Mouse (Mus musculus): ENCODE data around the gene Zfp64. TPM values are rescaled to one million over a fixed set of nuclear protein-coding genes. Genes with fewer than 3 reads are reported as not detected.

Zfp64 gene
- polyA plus RNA-seq, 1 experiment from 2014 or later: 53.4 TPM

DNA sequence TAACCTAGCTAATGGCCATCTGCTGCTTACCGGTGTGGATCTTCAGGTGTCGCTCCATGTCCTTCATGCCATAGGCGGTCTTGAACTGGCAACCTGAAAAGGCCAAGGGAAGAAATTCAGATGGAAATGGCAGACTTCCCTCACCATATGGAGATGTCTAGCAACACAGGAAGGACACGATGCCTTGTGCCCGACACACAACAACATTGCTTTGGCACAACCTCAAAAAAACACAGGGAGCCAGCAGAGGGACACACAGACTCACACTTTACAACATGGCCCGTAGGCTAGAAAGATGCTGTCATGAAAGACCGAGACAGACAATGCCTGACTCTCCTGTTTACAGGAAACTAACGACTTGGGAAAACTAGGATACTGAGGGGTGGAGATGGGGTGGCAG, 15.4 kb downstream of the Zfp64 start:
- peaks cover 88% of the 10 kb centered on the region for H3K36me3 ChIP-seq
- 93% methylated on average over 8 of the region's 8 CpGs for WGBS
- no peaks in the 10 kb centered on the region for H3K4me1 ChIP-seq
- H3K27me3 ChIP-seq: no peaks in the 10 kb centered on the region
- H3K9me3 ChIP-seq: no peaks in the 10 kb centered on the region
- H3K9ac ChIP-seq: no peak overlapping the region
- H3K4me3 ChIP-seq: no peak overlapping the region
- ATAC-seq (ENCODE audit: low FRiP score, low read depth): no peak
- no peak overlapping the region for H3K27ac ChIP-seq
- H3K4me2 ChIP-seq (replicated peaks): no peak overlapping the region

DNA sequence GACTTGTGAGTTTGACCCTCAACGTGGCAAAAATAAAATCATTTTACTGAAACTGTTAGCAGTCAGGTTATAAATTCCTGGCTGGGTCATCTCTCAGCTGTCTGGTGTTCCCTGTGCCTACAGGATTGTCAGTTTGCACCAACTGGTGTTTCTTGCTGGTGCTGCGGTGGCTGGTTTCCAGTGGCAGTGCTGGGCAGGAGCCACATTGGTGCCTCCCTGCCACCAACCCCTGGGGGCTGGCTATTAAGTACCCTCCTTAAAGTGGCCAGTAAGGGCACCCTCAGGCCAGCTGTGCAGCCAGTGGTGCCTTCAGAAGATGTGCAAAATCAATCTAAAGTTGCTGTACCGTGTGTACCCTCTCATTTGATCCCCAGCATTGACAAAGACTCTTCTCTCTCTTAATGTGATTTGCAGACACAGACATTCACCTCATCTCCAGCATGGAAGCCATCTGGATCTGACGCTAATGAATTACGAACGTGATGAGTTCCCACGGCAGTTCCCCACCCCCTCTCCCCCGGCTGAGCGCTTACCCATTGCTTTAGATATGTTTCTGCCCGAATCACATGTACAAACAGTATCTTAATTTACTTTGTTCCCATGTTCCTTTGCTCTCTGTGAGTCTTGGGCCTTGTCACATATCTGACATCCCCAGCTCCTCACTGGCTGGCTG, 16.0 kb downstream of the Zfp64 start:
- Histone ChIP-seq H3K4me1 (no peaks in the 10 kb centered on the region), H3K27ac (no peak overlapping the region), H3K36me3 (peaks cover 88% of the 10 kb centered on the region), H3K4me3 (no peak overlapping the region), H3K27me3 (no peaks in the 10 kb centered on the region), H3K9ac (no peak overlapping the region), H3K9me3 (no peaks in the 10 kb centered on the region), H3K4me2 (replicated peaks) (no peak overlapping the region)
- ATAC-seq (ENCODE audit: low FRiP score, low read depth): no peak
- whole genome bisulfite sequencing: 88% methylated on average over 10 of the region's 10 CpGs

DNA sequence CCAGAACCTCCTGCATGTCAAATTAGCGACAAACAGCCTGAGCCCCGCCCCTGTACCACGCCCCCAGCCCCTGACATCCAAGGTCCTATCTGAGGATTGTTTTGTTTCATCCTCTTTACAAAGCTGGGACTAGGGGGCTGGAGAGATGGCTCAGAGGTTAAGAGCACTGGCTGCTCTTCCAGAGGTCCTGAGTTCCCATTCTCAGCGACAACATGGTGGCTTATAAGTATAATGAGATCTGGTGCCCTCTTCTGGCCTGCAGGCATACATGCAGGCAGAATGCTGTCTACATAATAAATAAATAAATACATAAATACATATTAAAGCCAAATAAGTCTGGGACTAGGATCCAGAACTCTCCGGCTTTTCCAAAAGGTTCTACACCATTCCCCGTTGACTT, 18.5 kb downstream of the Zfp64 start:
- no peak overlapping the region for H3K4me3 ChIP-seq
- peaks cover 88% of the 10 kb centered on the region for H3K36me3 ChIP-seq
- WGBS: 83% methylated on average over 6 of the region's 6 CpGs
- no peak overlapping the region for H3K9ac ChIP-seq
- no peaks in the 10 kb centered on the region for H3K27me3 ChIP-seq
- H3K4me1 ChIP-seq: no peaks in the 10 kb centered on the region
- ATAC-seq (ENCODE audit: low FRiP score, low read depth): no peak
- H3K4me2 ChIP-seq (replicated peaks): no peak overlapping the region
- no peaks in the 10 kb centered on the region for H3K9me3 ChIP-seq
- no peak overlapping the region for H3K27ac ChIP-seq

DNA sequence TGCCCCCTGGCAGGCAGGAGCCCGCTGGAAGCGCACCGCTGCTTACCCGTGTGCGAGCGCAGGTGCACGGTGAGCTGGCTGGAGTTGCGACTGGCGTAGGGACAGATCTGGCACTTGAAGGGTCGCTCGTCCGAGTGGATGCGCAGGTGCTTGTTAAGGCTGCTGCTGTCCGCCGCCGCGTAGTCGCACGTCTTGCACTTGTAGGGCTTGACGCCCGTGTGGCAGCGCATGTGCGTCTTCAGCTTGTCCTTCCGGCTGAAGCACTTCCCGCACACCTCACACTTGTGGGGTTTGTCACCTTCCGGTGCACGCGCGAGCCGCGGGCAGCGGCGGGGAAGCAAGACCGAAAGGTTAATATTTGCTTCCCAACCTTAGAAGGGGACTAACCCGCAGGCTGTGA, 20.2 kb downstream of the Zfp64 start:
- Histone ChIP-seq H3K4me1 (no peaks in the 10 kb centered on the region), H3K9me3 (no peaks in the 10 kb centered on the region), H3K9ac (no peak overlapping the region), H3K4me2 (replicated peaks) (no peak overlapping the region), H3K36me3 (peaks cover 96% of the 10 kb centered on the region), H3K27me3 (no peaks in the 10 kb centered on the region), H3K27ac (no peak overlapping the region), H3K4me3 (no peak overlapping the region)
- no peak for ATAC-seq (ENCODE audit: low FRiP score, low read depth)
- 77% methylated on average over 35 of the region's 35 CpGs for WGBS

DNA sequence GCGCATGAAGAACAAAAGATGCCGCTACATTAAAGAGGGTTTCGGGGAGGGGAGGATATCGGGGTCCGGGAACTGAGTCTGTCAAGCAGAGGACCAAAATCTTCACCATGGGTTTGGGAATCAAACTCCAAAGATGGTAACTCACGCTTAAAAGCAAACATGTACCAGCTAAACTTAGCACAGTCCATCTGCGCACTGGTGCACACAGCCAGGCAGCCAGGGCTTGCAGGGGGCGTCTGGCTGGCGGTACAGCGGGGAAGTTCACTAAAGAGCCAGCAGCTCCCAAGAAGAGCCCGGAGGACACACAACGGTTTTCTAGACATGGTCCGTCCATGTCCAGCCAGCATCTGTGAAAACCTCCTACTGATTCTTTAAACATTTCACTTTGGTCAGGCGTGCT, 23.7 kb downstream of the Zfp64 start:
- WGBS: 96% methylated on average over 14 of the region's 14 CpGs
- no peak overlapping the region for H3K4me2 ChIP-seq (replicated peaks)
- no peaks in the 10 kb centered on the region for H3K4me1 ChIP-seq
- no peak overlapping the region for H3K27ac ChIP-seq
- no peak overlapping the region for H3K4me3 ChIP-seq
- peaks cover 78% of the 10 kb centered on the region for H3K36me3 ChIP-seq
- no peaks in the 10 kb centered on the region for H3K27me3 ChIP-seq
- no peak for ATAC-seq (ENCODE audit: low FRiP score, low read depth)
- no peak overlapping the region for H3K9ac ChIP-seq
- no peaks in the 10 kb centered on the region for H3K9me3 ChIP-seq

DNA sequence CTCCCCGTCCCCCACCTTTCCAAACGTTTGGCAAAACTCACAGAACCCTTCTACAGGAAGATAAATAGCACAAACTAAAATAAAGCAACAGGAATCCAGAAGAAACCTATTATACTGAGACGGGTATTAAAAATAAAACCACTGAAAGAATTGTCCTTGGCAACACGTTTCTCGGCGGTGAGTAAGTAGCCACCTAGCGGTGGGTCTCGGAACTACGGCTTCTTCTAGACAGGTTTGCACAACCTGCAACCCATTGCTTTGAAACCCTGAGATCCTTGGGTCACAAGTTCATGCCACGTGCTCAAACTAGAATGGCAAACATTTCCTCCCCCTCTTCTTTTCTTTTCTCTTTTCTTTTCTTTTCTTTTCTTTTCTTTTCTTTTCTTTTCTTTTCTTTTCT, 25.7 kb downstream of the Zfp64 start:
- WGBS: 23% methylated on average over 10 of the region's 10 CpGs
- H3K27me3 ChIP-seq: no peaks in the 10 kb centered on the region
- H3K9ac ChIP-seq: no peak overlapping the region
- H3K4me1 ChIP-seq: no peaks in the 10 kb centered on the region
- no peak for ATAC-seq (ENCODE audit: low FRiP score, low read depth)
- H3K27ac ChIP-seq: no peak overlapping the region
- no peaks in the 10 kb centered on the region for H3K9me3 ChIP-seq
- no peak overlapping the region for H3K4me3 ChIP-seq
- H3K36me3 ChIP-seq: peaks cover 75% of the 10 kb centered on the region
- H3K4me2 ChIP-seq (replicated peaks): no peak overlapping the region

DNA sequence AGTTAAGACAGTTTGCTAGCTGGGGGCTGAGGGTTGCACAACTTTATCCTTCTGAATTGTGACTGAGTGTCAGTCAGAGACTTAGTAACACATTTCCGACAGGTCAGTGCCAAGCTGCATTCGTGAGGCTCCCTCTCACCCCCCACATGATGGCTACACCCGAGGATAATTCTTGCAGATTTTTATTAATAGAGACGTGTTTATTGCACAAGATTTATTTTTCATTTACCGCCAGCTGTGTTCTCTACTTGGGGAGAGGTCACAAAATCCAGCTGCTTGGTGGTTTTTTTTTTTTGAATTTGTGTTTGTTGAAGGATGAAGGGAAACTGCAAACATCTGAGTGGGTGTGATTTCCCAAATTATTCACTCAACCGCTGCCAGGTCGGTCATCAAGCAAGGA, 28.0 kb downstream of the Zfp64 start:
- Histone ChIP-seq H3K36me3 (peaks cover 55% of the 10 kb centered on the region), H3K4me3 (no peak overlapping the region), H3K27me3 (no peaks in the 10 kb centered on the region), H3K9ac (no peak overlapping the region), H3K9me3 (no peaks in the 10 kb centered on the region), H3K4me1 (no peaks in the 10 kb centered on the region), H3K4me2 (replicated peaks) (no peak overlapping the region), H3K27ac (no peak overlapping the region)
- 70% methylated on average over 7 of the region's 7 CpGs for WGBS
- ATAC-seq (ENCODE audit: low FRiP score, low read depth): no peak

DNA sequence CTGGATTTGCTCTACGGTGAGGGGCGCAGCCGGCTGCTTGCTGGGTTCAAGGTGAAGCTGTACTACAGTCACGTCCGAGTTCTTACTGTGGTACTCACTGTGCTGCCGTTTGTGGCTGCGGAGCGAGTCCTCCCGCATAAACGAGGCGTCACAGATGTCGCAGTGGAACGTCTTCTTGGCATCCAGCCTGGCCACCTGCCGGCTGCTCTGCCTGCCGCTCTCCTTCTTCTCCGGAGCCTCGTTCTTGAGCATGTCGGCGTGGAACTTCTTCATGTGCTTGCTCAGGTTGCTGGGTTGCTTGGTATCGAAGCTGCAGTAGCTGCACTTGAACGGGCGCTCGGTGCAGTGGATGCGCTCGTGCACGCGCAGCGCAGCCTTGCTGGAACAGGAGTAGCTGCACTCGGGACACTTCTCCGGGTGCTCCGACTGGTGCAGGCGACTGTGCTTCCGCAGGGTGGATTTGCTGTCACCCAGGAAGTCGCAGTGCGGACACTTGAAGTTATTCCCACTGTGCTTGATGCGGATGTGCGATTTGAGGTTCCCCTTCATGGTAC, 29.1 kb downstream of the Zfp64 start:
- Histone ChIP-seq H3K36me3 (peaks cover 46% of the 10 kb centered on the region), H3K27ac (no peak overlapping the region), H3K4me3 (no peak overlapping the region), H3K9ac (no peak overlapping the region), H3K9me3 (peaks cover 4% of the 10 kb centered on the region; the same call in 1 of the 2 replicates), H3K4me2 (replicated peaks) (no peak overlapping the region), H3K4me1 (no peaks in the 10 kb centered on the region), H3K27me3 (no peaks in the 10 kb centered on the region)
- ATAC-seq (ENCODE audit: low FRiP score, low read depth): no peak
- 90% methylated on average over 37 of the region's 37 CpGs for WGBS

DNA sequence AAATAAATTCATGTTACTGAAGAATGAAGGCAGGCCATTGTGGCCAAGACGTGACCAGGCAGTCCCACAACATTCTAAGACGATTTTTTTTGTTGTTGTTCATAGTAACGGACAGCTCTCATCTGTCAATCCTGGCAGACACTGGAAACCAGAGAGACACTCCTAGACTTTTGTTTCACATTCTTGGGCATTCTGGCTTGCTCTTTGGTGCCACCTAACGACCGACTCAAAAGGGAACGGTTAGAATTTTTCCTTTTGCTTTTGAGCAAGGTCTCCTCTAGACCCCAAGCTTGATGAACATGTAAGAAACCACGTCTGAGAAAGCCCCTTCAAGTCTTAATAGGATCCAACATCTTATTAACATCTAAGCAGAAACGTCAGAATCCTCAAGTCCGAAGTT, 31.7 kb downstream of the Zfp64 start:
- peaks cover 31% of the 10 kb centered on the region for H3K36me3 ChIP-seq
- peaks cover 4% of the 10 kb centered on the region; the same call in 1 of the 2 replicates for H3K9me3 ChIP-seq
- no peak overlapping the region for H3K4me3 ChIP-seq
- H3K4me1 ChIP-seq: peaks cover 5% of the 10 kb centered on the region; the same call in 1 of the 2 replicates
- 10% methylated on average over 9 of the region's 9 CpGs for WGBS
- H3K27ac ChIP-seq: no peak overlapping the region
- H3K27me3 ChIP-seq: no peaks in the 10 kb centered on the region
- ATAC-seq (ENCODE audit: low FRiP score, low read depth): no peak
- no peak overlapping the region for H3K4me2 ChIP-seq (replicated peaks)
- no peak overlapping the region for H3K9ac ChIP-seq

DNA sequence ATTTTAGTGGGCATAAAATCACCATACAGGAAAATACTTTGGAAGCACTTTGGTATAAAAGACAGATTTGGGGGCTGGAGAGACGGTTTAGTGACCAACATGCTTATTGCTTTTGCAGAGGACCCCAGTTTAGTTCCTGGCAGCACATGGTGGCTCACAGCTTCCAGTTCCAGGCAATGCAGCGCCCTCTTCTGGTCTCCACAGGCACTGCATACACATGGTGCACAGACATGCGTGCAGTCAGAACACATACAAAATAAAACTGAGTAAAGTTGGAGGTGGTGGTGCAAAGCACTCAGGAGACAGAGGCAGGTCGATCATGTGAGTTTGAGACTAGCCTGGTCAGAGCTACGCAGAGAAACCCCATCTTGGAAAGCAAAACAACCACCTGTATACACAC, 32.9 kb downstream of the Zfp64 start:
- Histone ChIP-seq H3K36me3 (peaks cover 21% of the 10 kb centered on the region), H3K4me2 (replicated peaks) (no peak overlapping the region), H3K27ac (no peak overlapping the region), H3K9me3 (peaks cover 4% of the 10 kb centered on the region; the same call in 1 of the 2 replicates), H3K4me3 (no peak overlapping the region), H3K27me3 (no peaks in the 10 kb centered on the region), H3K4me1 (peaks cover 5% of the 10 kb centered on the region; the same call in 1 of the 2 replicates), H3K9ac (no peak overlapping the region)
- no peak for ATAC-seq (ENCODE audit: low FRiP score, low read depth)
- 87% methylated on average over 5 of the region's 5 CpGs for WGBS

DNA sequence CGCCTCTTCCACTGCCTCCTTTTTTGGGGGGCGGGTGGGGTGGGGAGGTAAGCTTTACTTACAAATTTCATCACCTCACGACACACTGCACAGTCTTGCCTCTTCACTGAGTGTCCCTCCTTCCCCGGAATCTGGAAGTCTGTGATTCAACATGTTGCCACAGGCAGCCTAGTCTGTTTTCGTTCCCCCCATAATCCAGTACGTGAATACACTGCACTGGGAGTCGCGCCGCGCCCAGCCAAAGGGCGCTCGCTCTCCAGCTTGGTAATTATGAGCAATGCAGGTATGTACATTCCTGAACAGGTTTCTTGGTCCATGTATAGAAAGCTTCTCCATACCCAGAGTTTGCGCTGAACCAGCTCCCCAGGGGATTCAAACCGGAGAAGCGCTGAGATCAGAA, 35.4 kb downstream of the Zfp64 start:
- peak overlapping the region; percentile 31 for H3K4me2 ChIP-seq (replicated peaks)
- ATAC-seq (ENCODE audit: low FRiP score, low read depth): peak; percentile 58

DNA sequence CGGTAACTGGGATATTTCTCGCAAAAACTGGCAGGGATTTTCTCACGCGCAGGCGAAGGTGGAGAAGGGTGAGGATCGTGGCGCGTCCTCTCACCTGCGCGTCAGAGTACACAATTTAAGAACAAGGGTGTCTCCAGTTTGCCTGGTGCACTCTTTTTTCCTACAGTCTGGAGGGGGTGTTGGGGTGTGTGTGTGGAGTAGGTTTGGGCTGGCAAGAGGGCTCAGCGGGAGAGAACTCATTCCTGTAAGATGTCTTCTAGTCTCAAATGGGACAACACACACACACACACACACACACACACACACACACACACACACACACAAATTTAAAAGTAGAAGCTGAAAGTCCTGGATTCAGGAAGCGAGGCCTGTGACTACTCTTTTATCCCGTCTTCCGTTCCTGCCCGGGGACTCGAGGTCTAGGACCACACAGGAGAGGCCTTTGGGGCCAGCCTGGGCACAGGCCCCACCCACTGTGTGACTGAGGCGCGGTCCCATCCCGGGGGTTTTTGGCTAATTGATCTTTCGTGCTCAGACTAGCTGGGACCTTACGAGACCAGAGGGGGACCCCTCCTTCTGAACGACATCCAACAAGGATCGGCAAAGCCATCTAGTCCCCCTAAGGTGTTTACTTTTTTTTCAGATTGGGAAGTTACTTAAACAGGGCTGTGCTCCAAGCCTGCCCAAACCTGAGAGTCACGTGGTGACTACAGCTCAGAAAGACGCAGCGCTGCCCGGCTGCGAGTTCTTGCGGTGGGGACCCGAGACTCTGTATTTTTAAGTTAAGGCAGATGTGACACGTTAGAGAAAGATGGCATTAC, 42.3 kb downstream of the Zfp64 start:
- under 1% methylated on average over 31 of the region's 31 CpGs for WGBS
- Histone ChIP-seq H3K27me3 (peaks cover 46% of the 10 kb centered on the region), H3K27ac (peak overlapping the region; percentile 59; the same call in 1 of the 2 replicates), H3K36me3 (peaks cover 5% of the 10 kb centered on the region), H3K4me2 (replicated peaks) (peak overlapping the region; percentile 91), H3K4me3 (peak overlapping the region; percentile 55), H3K9me3 (no peaks in the 10 kb centered on the region), H3K4me1 (peaks cover 32% of the 10 kb centered on the region), H3K9ac (peak overlapping the region; percentile 66; the same call in 1 of the 2 replicates)
- ATAC-seq (ENCODE audit: low FRiP score, low read depth): peak; percentile 17; the same call in 1 of the 2 replicates

More for the DNA sequence above, 35.4 kb downstream of the Zfp64 start:
- H3K36me3 ChIP-seq: peaks cover 3% of the 10 kb centered on the region
- H3K27ac ChIP-seq: no peak overlapping the region
- H3K9me3 ChIP-seq: peaks cover 4% of the 10 kb centered on the region; the same call in 1 of the 2 replicates
- H3K9ac ChIP-seq: no peak overlapping the region
- 45% methylated on average over 15 of the region's 15 CpGs for WGBS
- H3K27me3 ChIP-seq: no peaks in the 10 kb centered on the region
- peaks cover 5% of the 10 kb centered on the region; the same call in 1 of the 2 replicates for H3K4me1 ChIP-seq
- no peak overlapping the region for H3K4me3 ChIP-seq

Data from limb, embryonic 13.5 days (tissue).